Mouse (Mus musculus) hindbrain, embryonic 16.5 days (tissue): ENCODE data around the gene Prps1l1. TPM values are rescaled to one million over a fixed set of nuclear protein-coding genes. Genes with fewer than 3 reads are reported as not detected.

Experiments used
- ATAC-seq: fragments of 200-750 bp; cut with Nextera tagmentation; 2 replicates; pipeline ENCODE4 v1.8.0; 2017; ENCODE audit warnings: moderate TSS enrichment, moderate library complexity
- H3K27ac ChIP-seq: fragments of 300-500 bp; sonication (generic); 2 replicates; pipeline ENCODE4 v1.5.1; 2014; ENCODE audit warnings: low read depth, mild to moderate bottlenecking, control low read depth, low read length, moderate library complexity
- H3K27me3 ChIP-seq: fragments of 300-500 bp; sonication (generic); replicated peaks from 2 replicates; pipeline ENCODE4 v1.6.1; 2014; ENCODE audit warnings: low read length; ENCODE audit not compliant: control insufficient read depth, insufficient read depth
- H3K36me3 ChIP-seq: fragments of 300-500 bp; sonication (generic); 2 replicates; pipeline ENCODE4 v1.6.1; 2014; ENCODE audit warnings: mild to moderate bottlenecking, low read length, moderate library complexity, mixed read lengths; ENCODE audit not compliant: control insufficient read depth, insufficient read depth
- H3K4me1 ChIP-seq: fragments of 300-500 bp; sonication (generic); 2 replicates; pipeline ENCODE4 v1.6.1; 2014; ENCODE audit warnings: low read depth, low read length; ENCODE audit not compliant: control insufficient read depth, insufficient read depth
- H3K4me2 ChIP-seq: fragments of 300-500 bp; sonication (generic); 2 replicates; pipeline ENCODE4 v1.6.1; 2014; ENCODE audit warnings: mild to moderate bottlenecking, low read length, control low read depth, moderate library complexity
- H3K4me3 ChIP-seq: fragments of 300-500 bp; sonication (generic); 2 replicates; pipeline ENCODE4 v1.5.1; 2014; ENCODE audit warnings: mild to moderate bottlenecking, low read length, control low read depth, moderate library complexity
- H3K9ac ChIP-seq: fragments of 300-500 bp; sonication (generic); 2 replicates; pipeline ENCODE4 v1.6.1; 2014; ENCODE audit warnings: low read depth, mild to moderate bottlenecking, control low read depth, low read length, moderate library complexity
- H3K9me3 ChIP-seq: fragments of 300-500 bp; sonication (generic); 2 replicates; pipeline ENCODE4 v1.6.1; 2014; ENCODE audit warnings: mild to moderate bottlenecking, low read length, moderate library complexity; ENCODE audit not compliant: control insufficient read depth
- WGBS: fragments of 180-500 bp; shearing (Covaris S2); extraction: QIAGEN DNeasy Blood & Tissue Kit; methylation state at CpG from one replicate; pipeline ENCODE4 v1.1.7; 2014; 5-methylcytosine and 5-hydroxymethylcytosine counted together
- polyA plus RNA-seq: library from polyadenylated mRNA; unstranded; fragments of >200 nt; fragmentation: Nextera tagmentation; extraction: Ambion mirVana; gene quantifications from 2 replicates; pipeline ENCODE4 v1.2.1, GENCODE M21; 2015

The Prps1l1 gene
- not detected in 2 replicates for polyA plus RNA-seq

GRCm38 (mm10) chr12:34984461-34984860 is at the start of gene Prps1l1:
Gene Prps1l1 (plus strand): TSS chr12:34984761.
- Histone ChIP-seq H3K27me3 (no peaks in the 10 kb centered on the region), H3K4me1 (no peaks in the 10 kb centered on the region), H3K27ac (no peak within 1 kb of the TSS), H3K9ac (no peak within 1 kb of the TSS), H3K4me3 (no peak within 1 kb of the TSS), H3K36me3 (no peaks in the 10 kb centered on the region), H3K9me3 (no peaks in the 10 kb centered on the region), H3K4me2 (no peak within 1 kb of the TSS)
- no peak for ATAC-seq
- 91% methylated on average over 4 of the region's 4 CpGs for WGBS

GRCm38 (mm10) chr12:34937918-34938317 is 46.6 kb upstream of the Prps1l1 start:
- Histone ChIP-seq H3K4me1 (no peaks in the 10 kb centered on the region), H3K27ac (no peak overlapping the region), H3K4me2 (no peak overlapping the region), H3K4me3 (no peak overlapping the region), H3K36me3 (no peaks in the 10 kb centered on the region), H3K9ac (no peak overlapping the region), H3K27me3 (no peaks in the 10 kb centered on the region), H3K9me3 (no peaks in the 10 kb centered on the region)
- ATAC-seq, result no peak
- 100% methylated on average over 1 of the region's 1 CpGs for WGBS

DNA sequence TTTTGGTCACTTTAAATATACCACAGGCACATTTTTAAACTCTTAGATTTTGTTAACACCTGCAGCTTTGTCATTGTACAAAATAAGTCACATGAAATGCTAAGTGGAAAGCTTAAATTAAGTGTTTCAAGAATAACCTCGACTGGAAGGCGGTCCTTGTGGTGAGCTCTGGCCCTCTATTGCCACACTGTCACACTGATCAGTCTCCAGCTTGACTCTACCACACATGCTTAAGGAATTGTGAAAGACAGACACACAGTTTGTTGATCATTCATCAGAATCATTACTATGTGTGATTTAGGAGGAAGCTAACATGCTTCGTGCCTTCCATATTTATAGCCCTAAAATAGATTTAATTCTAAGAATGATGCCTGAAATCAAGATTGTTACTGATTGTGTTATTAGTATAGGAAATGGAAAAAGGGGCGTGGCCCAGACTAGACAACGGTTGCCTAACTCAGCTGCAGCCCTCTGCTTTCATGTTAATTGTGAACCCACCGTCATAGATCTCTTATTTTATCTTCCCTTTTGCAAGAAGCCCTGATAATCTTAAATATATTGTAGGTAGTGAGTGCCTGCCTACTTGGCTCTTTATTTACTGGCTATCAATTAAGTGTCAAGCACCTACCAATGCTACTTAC is 35.4 kb upstream of the Prps1l1 start:
- no peaks in the 10 kb centered on the region for H3K27me3 ChIP-seq
- H3K9ac ChIP-seq, result no peak overlapping the region
- no peak overlapping the region for H3K27ac ChIP-seq
- no peak overlapping the region for H3K4me2 ChIP-seq
- no peak for ATAC-seq
- no peaks in the 10 kb centered on the region for H3K36me3 ChIP-seq
- WGBS, result 83% methylated on average over 6 of the region's 6 CpGs
- H3K4me1 ChIP-seq, result no peaks in the 10 kb centered on the region
- no peak overlapping the region for H3K4me3 ChIP-seq
- no peaks in the 10 kb centered on the region for H3K9me3 ChIP-seq

DNA sequence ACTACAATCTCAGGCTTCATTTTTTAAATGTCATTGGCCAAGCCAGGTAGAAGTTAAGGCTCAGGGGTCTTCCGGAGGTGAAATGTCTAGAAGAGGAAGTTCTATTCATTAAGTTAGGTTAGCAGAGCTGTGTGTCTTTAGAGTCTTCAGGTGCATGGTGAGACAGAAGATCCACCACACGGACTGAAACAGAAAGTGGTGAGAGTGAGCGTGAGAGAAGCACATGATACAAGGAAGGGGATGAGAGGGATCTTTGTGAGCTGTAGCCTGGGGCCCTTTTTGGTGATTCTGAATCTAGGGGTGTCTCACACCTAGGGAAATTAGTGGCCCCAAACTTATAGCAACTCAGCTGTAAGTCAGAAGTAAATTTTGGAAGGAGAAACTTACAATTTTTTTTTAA is 8.6 kb upstream of the Prps1l1 start:
- Histone ChIP-seq H3K9ac (no peak overlapping the region), H3K4me2 (no peak overlapping the region)
- WGBS, result 84% methylated on average over 3 of the region's 3 CpGs

DNA sequence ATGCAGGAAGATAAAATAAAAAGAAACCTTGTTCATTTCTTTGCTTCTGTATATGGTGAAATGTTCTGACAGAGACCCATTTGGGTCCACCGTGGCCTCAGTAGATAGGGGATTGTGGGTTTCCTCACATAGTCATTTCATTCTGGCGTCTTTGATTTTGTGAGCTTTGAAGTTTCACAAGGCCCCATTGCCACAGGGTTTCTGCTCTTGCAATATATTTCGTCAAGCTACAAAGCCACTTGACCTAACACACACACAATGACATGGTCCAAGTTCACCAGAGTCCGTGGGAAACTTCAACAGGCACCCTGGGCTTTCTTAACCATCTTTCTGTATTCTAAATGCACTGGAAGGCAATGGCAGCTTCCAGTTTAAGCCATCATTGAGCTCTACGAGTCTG is 1.3 kb downstream of the Prps1l1 start:
- no peak overlapping the region for H3K4me2 ChIP-seq
- no peak overlapping the region for H3K4me3 ChIP-seq
- WGBS, result 86% methylated on average over 5 of the region's 5 CpGs
- no peak for ATAC-seq
- no peaks in the 10 kb centered on the region for H3K27me3 ChIP-seq
- no peak overlapping the region for H3K27ac ChIP-seq
- H3K9ac ChIP-seq, result no peak overlapping the region
- H3K4me1 ChIP-seq, result no peaks in the 10 kb centered on the region
- no peaks in the 10 kb centered on the region for H3K36me3 ChIP-seq
- no peaks in the 10 kb centered on the region for H3K9me3 ChIP-seq

More for the DNA sequence above, 8.6 kb upstream of the Prps1l1 start:
- Histone ChIP-seq H3K4me1 (no peaks in the 10 kb centered on the region), H3K9me3 (no peaks in the 10 kb centered on the region), H3K27ac (no peak overlapping the region), H3K4me3 (no peak overlapping the region), H3K36me3 (no peaks in the 10 kb centered on the region), H3K27me3 (no peaks in the 10 kb centered on the region)
- ATAC-seq, result no peak

- no peaks in the 10 kb centered on the region for H3K4me1 ChIP-seq
- H3K4me3 ChIP-seq, result no peak overlapping the region
- no peak overlapping the region for H3K27ac ChIP-seq
- ATAC-seq, result no peak
- WGBS, result 79% methylated on average over 7 of the region's 7 CpGs
- H3K9ac ChIP-seq, result no peak overlapping the region
- H3K9me3 ChIP-seq, result no peaks in the 10 kb centered on the region
- no peak overlapping the region for H3K4me2 ChIP-seq
- H3K27me3 ChIP-seq, result no peaks in the 10 kb centered on the region
- H3K36me3 ChIP-seq, result no peaks in the 10 kb centered on the region
Observed at GRCm38 (mm10) chr12:34989537-34990200, 5.1 kb downstream of the Prps1l1 start.

- H3K4me1 ChIP-seq, result no peaks in the 10 kb centered on the region
- no peak overlapping the region for H3K27ac ChIP-seq
- H3K4me2 ChIP-seq, result no peak overlapping the region
- peaks cover 1% of the 10 kb centered on the region for H3K9me3 ChIP-seq
- H3K4me3 ChIP-seq, result no peak overlapping the region
- H3K9ac ChIP-seq, result no peak overlapping the region
- no peaks in the 10 kb centered on the region for H3K27me3 ChIP-seq
- H3K36me3 ChIP-seq, result no peaks in the 10 kb centered on the region
- ATAC-seq, result no peak
- WGBS, result 90% methylated on average over 4 of the region's 4 CpGs
Observed at GRCm38 (mm10) chr12:34990387-34990786, 5.8 kb downstream of the Prps1l1 start.

DNA sequence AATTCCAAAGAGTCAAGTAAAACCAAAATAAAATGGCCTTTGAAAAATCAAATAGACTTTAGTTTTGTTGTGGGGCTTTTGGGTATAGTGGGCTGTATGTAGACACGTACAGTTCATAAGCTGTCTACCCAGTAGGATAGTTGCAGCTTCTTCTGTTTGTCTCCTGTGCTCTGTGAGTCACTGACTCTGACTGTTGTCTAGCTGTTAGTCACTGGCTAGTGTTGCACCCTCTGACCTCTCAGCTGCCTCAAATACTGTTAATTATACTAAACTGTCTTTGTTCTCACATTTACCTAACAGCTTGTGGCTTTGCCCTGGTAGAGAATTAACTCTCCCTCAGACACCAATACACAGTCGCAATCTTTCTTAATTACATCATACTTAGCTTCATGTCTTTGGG is 7.3 kb downstream of the Prps1l1 start:
- no peak overlapping the region for H3K4me3 ChIP-seq
- no peak overlapping the region for H3K9ac ChIP-seq
- ATAC-seq, result no peak
- H3K27me3 ChIP-seq, result no peaks in the 10 kb centered on the region
- H3K27ac ChIP-seq, result no peak overlapping the region
- H3K4me1 ChIP-seq, result no peaks in the 10 kb centered on the region
- no peaks in the 10 kb centered on the region for H3K36me3 ChIP-seq
- H3K4me2 ChIP-seq, result no peak overlapping the region
- H3K9me3 ChIP-seq, result peaks cover 3% of the 10 kb centered on the region
- WGBS, result 83% methylated on average over 2 of the region's 2 CpGs

DNA sequence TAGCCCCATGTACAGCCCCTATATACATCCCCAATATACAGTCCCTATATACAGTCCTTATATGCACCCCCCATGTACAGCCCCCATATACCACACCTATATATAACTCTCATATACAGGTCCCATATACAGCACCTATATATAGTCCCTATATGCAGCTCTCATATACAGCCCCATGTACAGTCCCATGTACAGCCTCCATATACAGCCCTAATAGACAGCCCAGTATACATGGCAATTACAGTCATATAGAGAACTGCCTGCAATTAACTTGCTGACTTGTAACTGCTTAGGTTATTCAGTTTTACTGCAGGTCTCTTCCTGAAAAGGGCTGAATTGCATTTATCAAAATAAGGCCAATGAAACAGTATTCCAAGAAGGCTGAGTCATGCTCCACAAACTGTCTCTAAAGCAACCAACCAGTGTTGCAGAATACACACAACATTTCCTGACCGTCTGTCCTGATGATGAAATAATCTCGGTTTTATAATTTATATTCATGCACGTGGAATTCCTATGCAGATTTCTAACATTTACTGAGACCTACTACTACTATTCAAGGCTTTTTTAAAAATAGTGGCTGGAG is 13.1 kb downstream of the Prps1l1 start:
- no peaks in the 10 kb centered on the region for H3K4me1 ChIP-seq
- H3K27ac ChIP-seq, result no peak overlapping the region
- H3K36me3 ChIP-seq, result no peaks in the 10 kb centered on the region
- H3K4me3 ChIP-seq, result no peak overlapping the region
- peaks cover 3% of the 10 kb centered on the region for H3K9me3 ChIP-seq
- no peak overlapping the region for H3K4me2 ChIP-seq
- H3K9ac ChIP-seq, result no peak overlapping the region
- WGBS, result 92% methylated on average over 3 of the region's 3 CpGs
- H3K27me3 ChIP-seq, result no peaks in the 10 kb centered on the region
- no peak for ATAC-seq
